Mouse (Mus musculus) spleen, postnatal 36 days (tissue): ENCODE data around the gene Asl.

Experiments
- DNase-seq, 2 experiments: peaks; one replicate each; pipeline ENCODE4 v3.0.0; 2022; ENCODE audit warnings: low spot score in 2 of 2, mixed read lengths in 1 of 2

Gene Asl

GRCm38 (mm10) chr5:130029142-130029897 is at the start of gene Asl, which contains the start of gene Crcp:
Gene Asl, minus strand, starts transcription at chr5:130029247.
Gene Crcp, plus strand, starts transcription at chr5:130029290.
- peak; percentile 86 to 87 for DNase-seq

- no peak for DNase-seq
These were observed 49.7 kb upstream of the Asl start for GRCm38 (mm10) chr5:130078834-130079156.

- peak in 1 of 2 experiments; percentile 17 for DNase-seq
These were observed 49.2 kb upstream of the Asl start for GRCm38 (mm10) chr5:130078096-130078833.

GRCm38 (mm10) chr5:130076396-130076795 is 47.3 kb upstream of the Asl start:
- no peak for DNase-seq

GRCm38 (mm10) chr5:130074491-130074890 is 45.4 kb upstream of the Asl start:
- no peak for DNase-seq

GRCm38 (mm10) chr5:130073026-130073425 is 44.0 kb upstream of the Asl start, which contains the start of gene Tpst1:
Gene Tpst1, plus strand, starts transcription at chr5:130073326.
- DNase-seq = no peak

- DNase-seq = no peak
These were observed 38.8 kb upstream of the Asl start for GRCm38 (mm10) chr5:130067841-130068264.

GRCm38 (mm10) chr5:130065579-130065978 is 36.5 kb upstream of the Asl start:
- DNase-seq = no peak

- no peak for DNase-seq
These were observed 34.7 kb upstream of the Asl start for GRCm38 (mm10) chr5:130063760-130064159.

GRCm38 (mm10) chr5:130062096-130062495 is 33.0 kb upstream of the Asl start:
- peak; percentile 73 to 79 for DNase-seq

- DNase-seq = no peak
These were observed 31.2 kb upstream of the Asl start for GRCm38 (mm10) chr5:130060329-130060665.

GRCm38 (mm10) chr5:130059413-130060328 is 30.6 kb upstream of the Asl start:
- DNase-seq = no peak

- no peak for DNase-seq
These were observed 27.3 kb upstream of the Asl start for GRCm38 (mm10) chr5:130056303-130056702.

- no peak for DNase-seq
These were observed 26.6 kb upstream of the Asl start for GRCm38 (mm10) chr5:130055688-130056087.

- DNase-seq = no peak
These were observed 23.9 kb upstream of the Asl start for GRCm38 (mm10) chr5:130052955-130053354.

GRCm38 (mm10) chr5:130052510-130052909 is 23.5 kb upstream of the Asl start:
- DNase-seq = no peak

- DNase-seq = no peak
These were observed 22.2 kb upstream of the Asl start for GRCm38 (mm10) chr5:130051073-130051860.

GRCm38 (mm10) chr5:130050416-130050815 is 21.4 kb upstream of the Asl start:
- no peak for DNase-seq

GRCm38 (mm10) chr5:130048786-130049520 is 19.9 kb upstream of the Asl start:
- DNase-seq = no peak

GRCm38 (mm10) chr5:130047013-130047412 is 18.0 kb upstream of the Asl start:
- no peak for DNase-seq

- no peak for DNase-seq
These were observed 17.5 kb upstream of the Asl start for GRCm38 (mm10) chr5:130046589-130046988.
